Mouse (Mus musculus) stomach, postnatal 0 days (tissue): ENCODE data around the gene Trpv3. TPM values are rescaled to one million over a fixed set of nuclear protein-coding genes. Genes with fewer than 3 reads are reported as not detected.

Experiments
- ATAC-seq: fragments of 200-750 bp; cut with Nextera tagmentation; 2 replicates; pipeline ENCODE4 v1.8.0; 2017; ENCODE audit not compliant: low FRiP score, low TSS enrichment
- DNase-seq: peaks from one replicate; pipeline ENCODE4 v3.0.0-alpha.2; 2016; ENCODE audit warnings: low spot score
- H3K27ac ChIP-seq: fragments of 300-500 bp; sonication (generic); replicated peaks from 2 replicates; pipeline ENCODE4 v1.5.1; 2014; ENCODE audit warnings: mild to moderate bottlenecking, control low read depth
- H3K27me3 ChIP-seq: fragments of 300-500 bp; sonication (generic); 2 replicates; pipeline ENCODE4 v1.6.1; 2014; ENCODE audit warnings: low read length; ENCODE audit not compliant: control insufficient read depth, insufficient read depth
- H3K36me3 ChIP-seq: fragments of 300-500 bp; sonication (generic); 2 replicates; pipeline ENCODE4 v1.6.1; 2014; ENCODE audit warnings: low read length, mixed read lengths; ENCODE audit not compliant: control insufficient read depth, insufficient read depth
- H3K4me1 ChIP-seq: fragments of 300-500 bp; sonication (generic); replicated peaks from 2 replicates; pipeline ENCODE4 v1.6.1; 2014; ENCODE audit warnings: antibody characterized with exemption; ENCODE audit not compliant: control insufficient read depth, insufficient read depth
- H3K4me2 ChIP-seq: fragments of 300-500 bp; sonication (generic); replicated peaks from 2 replicates; pipeline ENCODE4 v1.6.1; 2014; ENCODE audit warnings: low read depth, mild to moderate bottlenecking, control low read depth, moderate library complexity
- H3K4me3 ChIP-seq: fragments of 300-500 bp; sonication (generic); 2 replicates; pipeline ENCODE4 v1.5.1; 2014; ENCODE audit warnings: low read depth, low read length, control low read depth
- H3K9ac ChIP-seq: fragments of 300-500 bp; sonication (generic); 2 replicates; pipeline ENCODE4 v1.6.1; 2014; ENCODE audit warnings: mild to moderate bottlenecking, low read length, control low read depth, mixed read lengths
- H3K9me3 ChIP-seq: fragments of 300-500 bp; sonication (generic); 2 replicates; pipeline ENCODE4 v1.6.1; 2016; ENCODE audit warnings: low read length; ENCODE audit not compliant: control insufficient read depth
- CTCF ChIP-seq: IDR thresholded peaks from 2 replicates; pipeline ENCODE4 v1.5.1; 2016; ENCODE audit warnings: antibody characterized with exemption, low read depth, mild to moderate bottlenecking, moderate library complexity
- EP300 ChIP-seq: optimal IDR thresholded peaks from 2 replicates; pipeline ENCODE3; 2016; ENCODE audit warnings: antibody characterized with exemption
- WGBS: fragments of 180-500 bp; shearing (Covaris S2); extraction: QIAGEN DNeasy Blood & Tissue Kit; methylation state at CpG from one replicate; pipeline ENCODE4 v1.1.7; 2014; 5-methylcytosine and 5-hydroxymethylcytosine counted together
- polyA plus RNA-seq: library from polyadenylated mRNA; unstranded; fragments of >200 nt; fragmentation: Nextera tagmentation; extraction: Ambion mirVana; gene quantifications from 2 replicates; pipeline ENCODE4 v1.2.1, GENCODE M21; 2015

Trpv3 gene
- polyA plus RNA-seq, 1 experiment from 2014 or later: 0.57 TPM

DNA sequence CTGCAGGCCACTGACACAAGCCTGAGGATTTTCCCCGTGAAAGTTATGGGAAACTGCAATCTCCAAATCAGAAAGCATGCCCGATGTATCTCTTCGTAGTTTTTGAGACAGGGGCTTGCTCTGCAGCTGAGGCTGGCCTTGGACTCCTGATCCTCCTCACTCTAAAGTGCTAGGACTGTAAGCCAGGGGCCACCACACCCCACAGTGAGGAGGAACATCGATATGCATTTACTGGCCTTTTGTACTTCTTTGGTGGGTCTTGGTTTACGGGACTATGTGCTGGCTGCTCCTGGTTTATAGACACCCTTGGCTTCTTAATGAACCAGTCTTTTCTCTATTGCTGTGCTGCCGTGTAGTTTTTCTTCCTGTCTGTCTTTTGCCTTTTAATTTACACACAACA is 25.0 kb upstream of the Trpv3 start:
- Histone ChIP-seq H3K4me3 (no peak overlapping the region), H3K4me2 (no peak overlapping the region), H3K9ac (no peak overlapping the region), H3K27ac (no peak overlapping the region), H3K4me1 (no peaks in the 10 kb centered on the region), H3K36me3 (no peaks in the 10 kb centered on the region), H3K9me3 (no peaks in the 10 kb centered on the region), H3K27me3 (no peaks in the 10 kb centered on the region)
- no peak for TF ChIP-seq CTCF
- TF ChIP-seq EP300: no peak
- DNase-seq: no peak
- no peak for ATAC-seq
- 83% methylated on average over 6 of the region's 6 CpGs for WGBS

- ATAC-seq: no peak
- 86% methylated on average over 4 of the region's 4 CpGs for WGBS
- no peaks in the 10 kb centered on the region for H3K36me3 ChIP-seq
- no peaks in the 10 kb centered on the region for H3K4me1 ChIP-seq
- H3K4me2 ChIP-seq: no peak overlapping the region
- no peak for TF ChIP-seq EP300
- no peak for TF ChIP-seq CTCF
- no peaks in the 10 kb centered on the region for H3K9me3 ChIP-seq
- H3K4me3 ChIP-seq: no peak overlapping the region
- no peak overlapping the region for H3K27ac ChIP-seq
- H3K27me3 ChIP-seq: no peaks in the 10 kb centered on the region
- no peak for DNase-seq
- H3K9ac ChIP-seq: no peak overlapping the region
These were observed 24.4 kb upstream of the Trpv3 start for GRCm38 (mm10) chr11:73242777-73243176.

DNA sequence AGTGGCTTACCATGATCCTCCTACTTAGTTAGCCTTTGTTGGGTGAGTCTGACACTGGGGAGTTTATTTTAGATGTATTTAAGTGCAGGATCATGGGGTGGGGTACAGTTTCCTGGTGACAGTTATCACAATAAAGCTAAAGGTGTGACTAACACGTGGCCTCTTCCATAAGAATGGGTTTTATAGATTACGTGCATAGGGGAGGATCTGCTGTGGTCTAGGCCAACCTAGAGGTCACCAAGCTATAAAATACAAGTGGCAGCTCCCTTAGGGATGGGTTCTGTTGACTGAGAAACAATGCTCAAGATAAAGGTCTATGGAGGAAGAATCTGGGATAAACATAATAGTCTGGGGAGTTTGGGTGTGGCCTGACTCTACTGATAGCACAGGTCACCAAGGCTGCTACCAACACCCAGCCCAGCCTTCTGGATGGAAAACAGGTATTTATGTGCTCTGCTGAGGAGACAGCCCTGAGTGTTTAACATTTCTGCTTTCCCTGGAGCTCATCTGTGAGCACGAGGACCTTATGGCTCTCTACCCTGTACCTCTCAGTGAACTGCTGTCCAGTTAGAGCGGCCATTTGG is 9.7 kb upstream of the Trpv3 start:
- Histone ChIP-seq H3K4me2 (no peak overlapping the region), H3K9me3 (no peaks in the 10 kb centered on the region), H3K4me3 (no peak overlapping the region), H3K9ac (no peak overlapping the region), H3K27ac (no peak overlapping the region), H3K4me1 (no peaks in the 10 kb centered on the region), H3K36me3 (no peaks in the 10 kb centered on the region), H3K27me3 (no peaks in the 10 kb centered on the region)
- 60% methylated on average over 4 of the region's 4 CpGs for WGBS
- DNase-seq (no peak), ATAC-seq (no peak)
- TF ChIP-seq EP300 (no peak), CTCF (no peak)

DNA sequence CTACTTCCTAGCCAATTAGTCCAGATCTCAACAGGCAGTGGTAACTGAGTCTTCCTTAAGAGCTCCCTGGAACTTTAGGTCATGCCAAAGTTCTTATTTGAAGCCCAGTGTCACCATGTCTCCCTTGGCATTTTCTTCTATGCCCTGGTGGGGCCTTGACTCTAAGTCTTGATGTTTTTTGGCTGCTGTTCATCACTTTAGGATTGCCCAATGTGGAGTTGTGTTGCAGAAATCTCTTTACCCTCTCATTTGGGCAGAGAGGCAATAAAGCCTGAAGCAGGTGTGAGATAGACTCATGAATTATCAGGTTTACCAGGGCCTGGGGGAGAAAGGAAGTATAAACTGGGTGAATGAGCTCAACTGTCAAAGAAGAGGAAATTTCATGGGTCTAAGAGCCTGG is 8.5 kb upstream of the Trpv3 start:
- Histone ChIP-seq H3K27ac (no peak overlapping the region), H3K4me2 (no peak overlapping the region), H3K9me3 (no peaks in the 10 kb centered on the region), H3K36me3 (no peaks in the 10 kb centered on the region), H3K4me3 (no peak overlapping the region), H3K9ac (no peak overlapping the region), H3K4me1 (no peaks in the 10 kb centered on the region), H3K27me3 (no peaks in the 10 kb centered on the region)
- no peak for DNase-seq
- TF ChIP-seq EP300 (no peak), CTCF (no peak)
- ATAC-seq: no peak

- Histone ChIP-seq H3K27ac (no peak overlapping the region), H3K36me3 (no peaks in the 10 kb centered on the region), H3K4me2 (no peak overlapping the region), H3K9me3 (no peaks in the 10 kb centered on the region), H3K4me1 (no peaks in the 10 kb centered on the region), H3K4me3 (no peak overlapping the region), H3K9ac (no peak overlapping the region), H3K27me3 (no peaks in the 10 kb centered on the region)
- ATAC-seq (no peak), DNase-seq (no peak)
- TF ChIP-seq CTCF: no peak
- TF ChIP-seq EP300: no peak
- WGBS: 55% methylated on average over 3 of the region's 3 CpGs
These were observed 6.7 kb upstream of the Trpv3 start for GRCm38 (mm10) chr11:73260457-73260856.

GRCm38 (mm10) chr11:73261385-73261784 is 5.8 kb upstream of the Trpv3 start:
- WGBS: 38% methylated on average over 1 of the region's 1 CpGs
- DNase-seq: no peak
- H3K36me3 ChIP-seq: no peaks in the 10 kb centered on the region
- H3K9ac ChIP-seq: no peak overlapping the region
- H3K4me1 ChIP-seq: no peaks in the 10 kb centered on the region
- no peaks in the 10 kb centered on the region for H3K9me3 ChIP-seq
- H3K4me2 ChIP-seq: no peak overlapping the region
- H3K4me3 ChIP-seq: no peak overlapping the region
- no peak for ATAC-seq
- no peak overlapping the region for H3K27ac ChIP-seq
- TF ChIP-seq EP300: no peak
- no peak for TF ChIP-seq CTCF
- H3K27me3 ChIP-seq: no peaks in the 10 kb centered on the region
